Mouse (Mus musculus) urinary bladder, postnatal 36 days (tissue): ENCODE data around the gene F2r.

ENCODE experiments used
- DNase-seq, 2 experiments: peaks; one replicate each; pipeline ENCODE4 v3.0.0; 2022; ENCODE audit warnings: low spot score in 2 of 2, mixed read lengths in 1 of 2

The F2r gene

DNA sequence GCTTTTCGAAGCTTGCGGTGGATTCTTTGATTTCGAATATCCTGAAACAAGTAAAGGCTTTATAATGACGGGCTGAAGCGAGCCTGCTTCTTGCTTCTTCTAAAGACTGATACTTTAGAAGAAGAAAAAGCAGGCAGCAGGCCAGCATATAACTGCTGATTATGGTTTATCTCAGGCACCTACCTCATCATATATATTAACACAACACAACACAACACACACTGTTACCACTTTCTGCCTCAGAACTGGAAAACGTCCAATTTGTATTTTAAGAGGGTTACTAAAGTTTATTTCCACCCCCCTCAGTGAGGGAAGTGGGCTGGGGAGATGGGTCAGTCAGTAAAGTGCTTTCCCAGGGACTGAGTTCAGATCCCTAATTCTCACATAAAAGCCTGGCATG is 13.9 kb upstream of the F2r start:
- DNase-seq, result no peak

- no peak for DNase-seq
These were observed 12.5 kb upstream of the F2r start for GRCm38 (mm10) chr13:95630747-95631146.

GRCm38 (mm10) chr13:95629751-95630150 is 11.5 kb upstream of the F2r start:
- no peak for DNase-seq

GRCm38 (mm10) chr13:95626696-95627095 is 8.4 kb upstream of the F2r start:
- DNase-seq, result no peak

DNA sequence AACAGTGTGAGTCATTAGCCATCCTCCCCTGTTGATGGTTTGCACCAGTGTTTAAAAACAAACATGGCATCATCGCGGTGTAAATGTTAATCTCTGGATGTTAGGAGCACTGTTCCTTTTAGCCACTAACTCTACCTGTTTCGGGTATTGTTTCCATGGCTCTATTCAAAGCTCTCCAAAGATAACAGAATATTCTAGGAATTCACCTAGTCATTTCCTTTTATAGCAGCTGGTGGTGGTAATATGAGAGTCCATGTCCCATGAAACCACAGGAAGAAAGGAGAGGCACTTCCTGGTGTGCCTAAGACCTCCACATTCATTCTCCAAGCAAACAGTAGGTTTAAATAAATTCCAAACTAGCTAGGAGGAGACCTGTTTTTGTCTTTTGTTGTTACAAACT is 4.8 kb upstream of the F2r start:
- DNase-seq, result no peak

GRCm38 (mm10) chr13:95621563-95621962 is 3.3 kb upstream of the F2r start:
- DNase-seq, result no peak

GRCm38 (mm10) chr13:95618859-95619258 is 572 bp upstream of the F2r start:
- no peak for DNase-seq

DNA sequence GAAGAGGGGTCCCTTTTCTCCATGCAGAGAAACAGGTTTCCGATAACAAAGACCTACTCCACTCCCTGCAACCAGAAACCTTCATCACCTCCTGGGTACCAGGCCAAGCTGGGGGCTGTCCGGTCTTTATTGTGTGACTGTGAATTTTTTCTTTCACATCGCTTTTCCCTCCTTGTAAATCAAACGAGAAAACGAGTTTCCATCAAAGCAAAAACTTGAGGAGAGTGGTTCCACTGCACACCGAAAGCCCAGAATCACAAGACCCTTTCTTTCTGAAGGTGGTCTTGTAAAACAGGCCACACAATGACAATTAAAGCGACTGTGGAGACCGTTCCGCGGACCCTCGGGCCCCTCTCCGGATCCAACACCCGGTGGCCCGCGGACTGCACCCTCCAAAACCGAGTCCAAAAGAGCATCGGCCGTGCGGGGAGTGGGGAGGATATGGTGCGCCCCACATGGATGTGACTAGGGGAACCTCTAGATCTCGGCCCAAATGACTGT is 566 bp downstream of the F2r start:
- DNase-seq, result no peak

DNA sequence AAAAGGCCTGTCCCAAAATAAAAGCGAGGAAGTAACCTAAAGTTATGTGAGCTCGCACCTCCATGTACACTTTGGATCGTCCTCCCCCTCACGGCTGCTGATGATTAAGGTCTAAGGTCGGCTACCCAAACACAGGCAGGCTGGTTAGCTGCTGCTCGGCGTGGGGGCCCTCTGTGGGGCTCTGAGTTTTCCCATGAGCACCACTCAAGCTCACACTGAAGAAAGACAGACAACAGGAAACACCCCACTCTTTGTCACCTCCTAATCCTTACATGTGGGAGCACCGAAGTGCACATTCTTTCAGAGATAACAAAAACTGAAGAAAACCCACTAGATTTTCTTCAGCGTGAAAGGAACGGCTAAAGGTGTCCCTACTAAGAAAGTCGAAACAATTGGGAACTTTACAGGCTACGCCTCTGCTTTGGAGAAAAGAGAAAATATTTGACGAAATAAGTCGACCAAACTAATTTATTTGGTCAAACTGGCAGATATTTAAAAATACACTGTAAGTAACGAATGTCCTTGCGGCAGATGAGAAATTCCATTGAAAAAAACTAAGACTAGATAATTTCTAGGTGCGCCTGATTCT is 1.1 kb downstream of the F2r start:
- no peak for DNase-seq

- no peak for DNase-seq
These were observed 1.8 kb downstream of the F2r start for GRCm38 (mm10) chr13:95616512-95616911.

- DNase-seq, result no peak
These were observed 3.5 kb downstream of the F2r start for GRCm38 (mm10) chr13:95614757-95615156.

GRCm38 (mm10) chr13:95612243-95612642 is 6.0 kb downstream of the F2r start:
- DNase-seq, result no peak

GRCm38 (mm10) chr13:95611752-95612151 is 6.5 kb downstream of the F2r start:
- DNase-seq, result no peak

- DNase-seq, result no peak
These were observed 7.3 kb downstream of the F2r start for GRCm38 (mm10) chr13:95610786-95611562.

DNA sequence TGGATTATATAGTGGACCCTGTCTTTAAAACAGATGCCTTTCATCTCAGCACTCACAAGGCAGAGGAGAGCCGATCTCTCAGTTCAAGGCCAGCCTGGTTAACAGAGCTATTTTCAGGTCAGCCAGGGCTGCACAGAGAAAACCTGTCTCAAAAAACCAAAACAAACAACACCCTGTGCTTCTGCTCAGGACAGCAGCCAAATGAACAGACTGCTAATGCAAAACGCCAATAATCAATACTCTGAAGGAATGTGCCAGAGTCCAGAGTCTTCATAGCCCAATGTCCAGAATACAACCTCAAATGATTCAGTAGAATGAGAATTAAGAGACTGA is 9.2 kb downstream of the F2r start:
- DNase-seq, result no peak

DNA sequence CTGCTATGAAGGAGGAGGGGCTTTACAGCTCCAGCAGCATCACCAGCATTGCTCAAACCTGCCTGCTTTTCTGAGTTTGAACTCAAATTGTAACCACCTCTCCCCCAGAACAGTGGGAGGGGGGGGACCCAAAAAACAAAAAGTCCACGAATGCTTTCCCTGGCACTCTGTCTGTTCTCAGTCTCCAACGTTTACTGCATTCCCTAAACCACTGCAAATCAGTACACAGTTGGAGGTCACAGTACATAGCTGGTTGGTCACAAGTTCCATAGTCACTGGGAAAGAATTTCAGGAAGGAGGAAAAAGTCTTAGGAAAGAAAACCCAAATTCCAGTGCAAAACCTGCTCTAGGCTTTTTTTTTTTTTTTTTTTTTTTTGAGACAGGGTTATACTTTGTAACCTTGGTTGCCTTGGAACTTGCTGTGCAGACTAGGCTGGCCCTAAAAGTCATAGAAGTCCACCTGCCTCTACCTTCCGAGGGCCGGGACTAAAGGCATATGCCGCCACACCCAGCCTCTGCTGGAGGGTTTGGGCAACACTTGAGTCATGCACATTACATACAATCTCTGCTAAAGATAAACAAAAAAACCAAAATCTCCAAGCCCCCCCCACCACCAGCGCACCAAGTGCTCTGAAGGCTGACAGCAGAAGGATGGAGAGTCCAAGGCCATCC is 9.7 kb downstream of the F2r start:
- DNase-seq, result no peak

GRCm38 (mm10) chr13:95607019-95607418 is 11.3 kb downstream of the F2r start:
- DNase-seq, result no peak

- no peak for DNase-seq
These were observed 14.0 kb downstream of the F2r start for GRCm38 (mm10) chr13:95604288-95604687.

GRCm38 (mm10) chr13:95599833-95600359 is 18.4 kb downstream of the F2r start:
- DNase-seq, result no peak

- DNase-seq, result no peak
These were observed 19.9 kb downstream of the F2r start for GRCm38 (mm10) chr13:95598232-95598920.

GRCm38 (mm10) chr13:95597578-95597977 is 20.7 kb downstream of the F2r start:
- DNase-seq, result no peak

- no peak for DNase-seq
These were observed 21.6 kb downstream of the F2r start for GRCm38 (mm10) chr13:95596689-95597088.
